Comparison of ENCODE assay signal across 33 mouse cellular contexts in the genomic region with DNA sequence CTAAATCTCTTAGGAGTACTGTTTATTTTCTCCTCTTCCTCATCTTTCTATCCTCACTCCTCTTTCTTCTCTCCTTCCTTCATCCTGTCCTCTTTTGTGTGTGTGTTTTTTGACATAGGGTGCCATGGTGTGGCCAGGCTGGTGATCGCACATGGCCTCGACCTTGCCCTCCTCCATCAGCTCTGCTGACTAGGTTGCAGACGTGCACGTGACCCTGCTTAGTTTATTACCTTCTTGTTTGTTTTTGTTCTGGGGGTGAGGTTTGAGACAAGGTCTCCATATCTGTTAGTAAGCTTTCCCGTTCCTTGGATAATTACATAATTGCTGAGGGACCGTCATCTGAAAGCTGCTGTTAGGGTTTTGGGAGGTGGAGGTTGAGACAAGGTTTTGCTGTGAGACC. TPM values are rescaled to one million over a fixed set of nuclear protein-coding genes. Genes with fewer than 3 reads are reported as not detected.
DNase-seq lines count a peak whose midpoint lies in the region; TF ChIP-seq lines count a peak whose summit lies in the region.
"Had no signal": no experiment of that assay in that cellular context is flagged by ENCODE, and none has a peak within 500 bp of the region (broad histone marks: within the 10 kb centered on the region; RNA-seq: fewer than 3 reads in every experiment).

No protein-coding gene starts in this region.

- TF ChIP-seq CTCF in olfactory bulb, adult 2 months (IDR thresholded peaks at IDR 0.05; ENCODE audit: insufficient read depth, low read depth, low read length): no peak

- peak; percentile 38 to 40 for DNase-seq in kidney, postnatal 36 days
- no peak for DNase-seq in kidney, adult 9 months
- DNase-seq in adrenal gland, adult 8-10 months: peak; percentile 54
- peak; percentile 60 for DNase-seq in adrenal gland, postnatal 14 days
- DNase-seq in frontal cortex, adult 2 months (ENCODE audit: extremely low spot score in 1 of 2, low spot score in 1 of 2): no peak
- no peak for DNase-seq in left cerebral cortex, postnatal 4 days
- DNase-seq: B cell, adult 2 months; cerebellum, adult 8-10 months; cerebellum, postnatal 25 days; gastrocnemius, postnatal 25 days; heart, adult 11 months; kidney, adult 8-10 months; kidney, postnatal 4 days; layer of hippocampus, adult 9-11 months; liver, embryonic 13.5 days; lung, adult 18-20 months; lung, postnatal 10 days; midbrain, embryonic 14.5 days; retina, postnatal 1 day; right cerebral cortex, postnatal 14 days had no signal

- no peak for TF ChIP-seq POLR2A in olfactory bulb, adult 2 months (IDR thresholded peaks at IDR 0.05; ENCODE audit: insufficient read depth, low read depth, low read length)

- 40% methylated on average over 6 of the region's 6 CpGs for WGBS in olfactory bulb, adult 2 months

- no peak overlapping the region for H3K4me3 ChIP-seq in olfactory bulb, adult 2 months (ENCODE audit: insufficient read depth, low read depth, low read length)
- H3K4me3 ChIP-seq: forebrain, embryonic 13.5 days; heart, embryonic 10.5 days; heart, embryonic 15.5 days; limb, embryonic 13.5 days; liver, embryonic 13.5 days had no signal

- H3K27ac ChIP-seq in olfactory bulb, adult 2 months (ENCODE audit: insufficient read depth, low read depth, low read length): peak overlapping the region; percentile 54
- H3K27ac ChIP-seq: forebrain, embryonic 13.5 days; heart, embryonic 10.5 days; heart, embryonic 15.5 days; limb, embryonic 13.5 days; liver, embryonic 13.5 days had no signal

- intact Hi-C loops in left cerebral cortex, postnatal 4 days (cut with DNase I): no loop called here

- peaks cover 17% of the 10 kb centered on the region for H3K4me1 ChIP-seq in olfactory bulb, adult 2 months (ENCODE audit: control insufficient read depth, insufficient read depth, low read length)

RNA-seq across cellular contexts. Expression of gene Brk1, which starts 4.3 kb away (rescaled TPM):
- total RNA-seq in adrenal gland, adult 8-10 months (2022): 100 to 1,000 TPM; 180 to 239 (median 200) TPM
- total RNA-seq in adrenal gland, postnatal 14 days (2021): 147 and 162 TPM in 2 replicates
- not detected in 2 replicates for polyA plus RNA-seq in olfactory bulb, adult 2 months (2012; ENCODE audit: insufficient read depth, insufficient read length, low replicate concordance, missing spikeins)
- 371 and 428 TPM in 2 replicates for polyA plus RNA-seq in frontal cortex, adult 2 months (2012; rRNA removed)
- total RNA-seq in left cerebral cortex, postnatal 4 days (2021): 100 to 1,000 TPM; 166 to 181 TPM

RNA-seq across cellular contexts. Expression of gene Fancd2os, which starts 8.4 kb away (rescaled TPM):
- under 1 TPM in 1 of 4 experiments, not detected in 3; 0.35 TPM for total RNA-seq in adrenal gland, adult 8-10 months (2022)
- not detected in 2 replicates for total RNA-seq in adrenal gland, postnatal 14 days (2021)
- polyA plus RNA-seq in olfactory bulb, adult 2 months (2012; ENCODE audit: insufficient read depth, insufficient read length, low replicate concordance, missing spikeins): not detected in 2 replicates
- 0.18 TPM in 1 of 2 replicates, not detected in the other for polyA plus RNA-seq in frontal cortex, adult 2 months (2012; rRNA removed)
- total RNA-seq in left cerebral cortex, postnatal 4 days (2021): under 1 TPM in 1 of 2 experiments, not detected in 1; 0.28 TPM
- total RNA-seq: gastrocnemius, adult 18-20 months; gastrocnemius, postnatal 25 days; heart, postnatal 25 days; monocyte, adult 5-6 weeks had no signal
- polyA plus RNA-seq: embryonic facial prominence, embryonic 11.5 days; forebrain, embryonic 13.5 days; hindbrain, embryonic 11.5 days; limb, embryonic 13.5 days; midbrain, embryonic 14.5 days; neural tube, embryonic 14.5 days; small intestine, adult 2 months; urinary bladder, adult 2 months had no signal

RNA-seq across cellular contexts. Expression of gene Vhl, which starts 14.9 kb away (rescaled TPM):
- 10 to 100 TPM; 29.5 to 34.0 (median 32.1) TPM for total RNA-seq in adrenal gland, adult 8-10 months (2022)
- 26.0 and 27.6 TPM in 2 replicates for total RNA-seq in adrenal gland, postnatal 14 days (2021)
- polyA plus RNA-seq in olfactory bulb, adult 2 months (2012; ENCODE audit: insufficient read depth, insufficient read length, low replicate concordance, missing spikeins): not detected in 2 replicates
- polyA plus RNA-seq in frontal cortex, adult 2 months (2012; rRNA removed): 49.0 and 51.4 TPM in 2 replicates
- total RNA-seq in left cerebral cortex, postnatal 4 days (2021): 10 to 100 TPM; 50.0 to 61.8 TPM

RNA-seq across cellular contexts. Expression of gene Irak2, which starts 29.4 kb away (rescaled TPM):
- total RNA-seq in adrenal gland, adult 8-10 months (2022): 10 to 100 TPM; 11.8 to 38.3 (median 22.4) TPM
- 17.4 and 22.9 TPM in 2 replicates for total RNA-seq in adrenal gland, postnatal 14 days (2021)
- not detected in 2 replicates for polyA plus RNA-seq in olfactory bulb, adult 2 months (2012; ENCODE audit: insufficient read depth, insufficient read length, low replicate concordance, missing spikeins)
- polyA plus RNA-seq in frontal cortex, adult 2 months (2012; rRNA removed): 31.3 and 34.9 TPM in 2 replicates
- 1 to 10 TPM; 7.9 to 8.1 TPM for total RNA-seq in left cerebral cortex, postnatal 4 days (2021)

Comparison
In these comparisons a context has a peak if more than half of its experiments do, and no peak if none do; other contexts are left out.
1. DNase-seq: peak in kidney, postnatal 36 days (2 of 2), adrenal gland, adult 8-10 months (single experiment) and adrenal gland, postnatal 14 days (single experiment); none in kidney, adult 9 months (single experiment), frontal cortex, adult 2 months (0 of 2) and left cerebral cortex, postnatal 4 days (single experiment).